Mouse (Mus musculus): Measurements from ENCODE around the gene Tarm1.

The Tarm1 gene

GRCm38 (mm10) chr7:3442476-3443062, 59.9 kb downstream of the Tarm1 start:
- in situ Hi-C loops (cut with MboI, MseI) = loop anchor here in 1 of 2 experiments (5.0 kb wide), 1 partner anchor 105 kb away; no protein-coding TSS in a partner anchor

- in situ Hi-C loops (cut with MboI, MseI) = loop anchor here in 1 of 2 experiments (5.0 kb wide), 1 partner anchor 103 kb away; no protein-coding TSS in a partner anchor
Measured at GRCm38 (mm10) chr7:3440526-3440925, 61.9 kb downstream of the Tarm1 start.

GRCm38 (mm10) chr7:3439984-3440383, 62.4 kb downstream of the Tarm1 start:
- in situ Hi-C loops (cut with MboI, MseI) = loop anchor here in 1 of 2 experiments (5.0 kb wide), 1 partner anchor 103 kb away; no protein-coding TSS in a partner anchor

GRCm38 (mm10) chr7:3437941-3438340, 64.5 kb downstream of the Tarm1 start:
- in situ Hi-C loops (cut with MboI, MseI) = no loop called here

Measured in T-helper 17 cell (primary cell).